Mouse (Mus musculus) heart, embryonic 14.5 days (tissue): ENCODE measurements around the gene Mrvi1. TPM values are rescaled to one million over a fixed set of nuclear protein-coding genes. Genes with fewer than 3 reads are reported as not detected.

Experiments
- ATAC-seq: fragments of 200-750 bp; cut with Nextera tagmentation; 2 replicates; pipeline ENCODE4 v1.8.0; 2017; ENCODE audit warnings: low read depth, moderate TSS enrichment; ENCODE audit not compliant: insufficient number of reproducible peaks, insufficient read depth, low FRiP score
- H3K27ac ChIP-seq, 2 experiments: fragments of 200-500 bp in 1 of 2; fragments of 300-500 bp in 1 of 2; sonication (generic) in 1 of 2; replicated peaks in 1 of 2; 2 replicates each; pipeline ENCODE4 v1.5.1; 2012 to 2014; ENCODE audit warnings: low read depth in 2 of 2, low read length in 2 of 2, control low read depth in 1 of 2, mild to moderate bottlenecking in 1 of 2, mixed read lengths in 1 of 2; ENCODE audit not compliant: control insufficient read depth in 1 of 2, insufficient read depth in 1 of 2
- H3K27me3 ChIP-seq: fragments of 300-500 bp; sonication (generic); 2 replicates; pipeline ENCODE4 v1.6.1; 2014; ENCODE audit warnings: mild to moderate bottlenecking, low read length, control low read depth; ENCODE audit not compliant: control insufficient read depth, insufficient read depth
- H3K36me3 ChIP-seq: fragments of 300-500 bp; sonication (generic); 2 replicates; pipeline ENCODE4 v1.6.1; 2014; ENCODE audit warnings: mild to moderate bottlenecking, control low read depth, low read length, mixed read lengths; ENCODE audit not compliant: control insufficient read depth, insufficient read depth
- H3K4me1 ChIP-seq, 2 experiments: fragments of 200-500 bp in 1 of 2; fragments of 300-500 bp in 1 of 2; sonication (generic) in 1 of 2; 2 replicates each; pipeline ENCODE4 v1.6.1; 2012 to 2014; ENCODE audit warnings: low read length in 2 of 2, control low read depth in 1 of 2, mixed read lengths in 1 of 2; ENCODE audit not compliant: control insufficient read depth in 2 of 2, insufficient read depth in 2 of 2
- H3K4me2 ChIP-seq: fragments of 300-500 bp; sonication (generic); 2 replicates; pipeline ENCODE4 v1.6.1; 2014; ENCODE audit warnings: mild to moderate bottlenecking, low read length
- H3K4me3 ChIP-seq, 2 experiments: fragments of 200-500 bp in 1 of 2; fragments of 300-500 bp in 1 of 2; sonication (generic) in 1 of 2; 2 replicates each; pipeline ENCODE4 v1.5.1; 2012 to 2014; ENCODE audit warnings: low read length in 2 of 2, mild to moderate bottlenecking in 2 of 2, control low read depth in 1 of 2, low read depth in 1 of 2, moderate library complexity in 1 of 2; ENCODE audit not compliant: control insufficient read depth in 1 of 2, insufficient read depth in 1 of 2
- H3K9ac ChIP-seq: fragments of 300-500 bp; sonication (generic); 2 replicates; pipeline ENCODE4 v1.6.1; 2014; ENCODE audit warnings: mild to moderate bottlenecking, low read length
- H3K9me3 ChIP-seq: fragments of 300-500 bp; sonication (generic); 2 replicates; pipeline ENCODE4 v1.6.1; 2016; ENCODE audit warnings: low read length, control low read depth; ENCODE audit not compliant: control insufficient read depth
- WGBS: fragments of 180-500 bp; shearing (Covaris S2); extraction: QIAGEN DNeasy Blood & Tissue Kit; methylation state at CpG from one replicate; pipeline ENCODE4 v1.1.7; 2014; 5-methylcytosine and 5-hydroxymethylcytosine counted together
- polyA plus RNA-seq: library from polyadenylated mRNA; unstranded; fragments of >200 nt; fragmentation: Nextera tagmentation; extraction: Ambion mirVana; gene quantifications from 2 replicates; pipeline ENCODE4 v1.2.1, GENCODE M21; 2014

Gene Mrvi1
- polyA plus RNA-seq, 1 experiment from 2014 or later, result 6.3 TPM

DNA sequence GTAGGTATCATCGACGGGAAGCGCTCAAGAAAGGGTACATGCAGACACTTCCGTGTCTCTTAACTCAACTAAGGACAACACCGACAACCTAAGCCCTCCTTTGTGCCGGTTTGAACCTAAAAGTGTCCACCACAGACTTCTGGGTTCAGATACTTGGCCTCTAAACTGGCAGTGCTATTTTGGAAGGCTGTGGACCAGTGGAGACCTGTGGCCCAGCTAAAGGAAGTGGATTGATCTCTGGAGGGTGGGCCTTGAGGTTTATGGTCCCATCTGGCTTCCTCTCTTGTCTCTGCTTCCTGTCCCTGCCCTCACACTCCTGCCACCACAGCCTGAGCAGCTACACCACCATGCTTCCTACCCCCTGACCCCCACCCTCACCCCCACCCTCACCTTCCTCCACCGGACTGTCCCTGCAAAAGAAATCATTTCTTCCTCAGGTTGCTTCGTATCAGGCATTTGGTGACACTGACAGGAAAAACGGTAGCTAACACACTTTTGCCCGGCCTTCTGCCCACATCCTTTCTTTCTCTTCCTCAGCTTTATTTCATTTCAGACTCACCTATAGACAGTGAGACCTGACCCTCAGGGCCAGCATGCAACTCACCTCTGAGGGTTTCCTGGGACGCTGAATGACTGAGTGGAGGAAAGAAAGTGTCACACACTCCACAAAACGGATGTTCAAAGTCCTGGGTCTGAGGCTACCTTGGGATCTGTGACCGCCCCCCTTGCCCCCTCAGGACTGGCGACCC is 25.7 kb downstream of the Mrvi1 start:
- Histone ChIP-seq H3K4me1 (peaks cover 8 to 10% of the 10 kb centered on the region in 2 experiments; a peak in 2 of 4 replicates), H3K9me3 (no peaks in the 10 kb centered on the region), H3K9ac (no peak overlapping the region), H3K27ac (no peak overlapping the region), H3K36me3 (no peaks in the 10 kb centered on the region), H3K4me2 (no peak overlapping the region), H3K27me3 (no peaks in the 10 kb centered on the region), H3K4me3 (no peak overlapping the region)
- ATAC-seq, result no peak
- WGBS, result 87% methylated on average over 14 of the region's 14 CpGs

GRCm38 (mm10) chr7:110955576-110955975 is 26.7 kb downstream of the Mrvi1 start:
- Histone ChIP-seq H3K4me1 (peaks cover 12 to 15% of the 10 kb centered on the region in 2 experiments), H3K27ac (no peak overlapping the region), H3K9ac (no peak overlapping the region), H3K36me3 (no peaks in the 10 kb centered on the region), H3K27me3 (no peaks in the 10 kb centered on the region), H3K9me3 (no peaks in the 10 kb centered on the region), H3K4me3 (no peak overlapping the region), H3K4me2 (no peak overlapping the region)
- ATAC-seq, result no peak
- WGBS, result 47% methylated on average over 2 of the region's 2 CpGs

DNA sequence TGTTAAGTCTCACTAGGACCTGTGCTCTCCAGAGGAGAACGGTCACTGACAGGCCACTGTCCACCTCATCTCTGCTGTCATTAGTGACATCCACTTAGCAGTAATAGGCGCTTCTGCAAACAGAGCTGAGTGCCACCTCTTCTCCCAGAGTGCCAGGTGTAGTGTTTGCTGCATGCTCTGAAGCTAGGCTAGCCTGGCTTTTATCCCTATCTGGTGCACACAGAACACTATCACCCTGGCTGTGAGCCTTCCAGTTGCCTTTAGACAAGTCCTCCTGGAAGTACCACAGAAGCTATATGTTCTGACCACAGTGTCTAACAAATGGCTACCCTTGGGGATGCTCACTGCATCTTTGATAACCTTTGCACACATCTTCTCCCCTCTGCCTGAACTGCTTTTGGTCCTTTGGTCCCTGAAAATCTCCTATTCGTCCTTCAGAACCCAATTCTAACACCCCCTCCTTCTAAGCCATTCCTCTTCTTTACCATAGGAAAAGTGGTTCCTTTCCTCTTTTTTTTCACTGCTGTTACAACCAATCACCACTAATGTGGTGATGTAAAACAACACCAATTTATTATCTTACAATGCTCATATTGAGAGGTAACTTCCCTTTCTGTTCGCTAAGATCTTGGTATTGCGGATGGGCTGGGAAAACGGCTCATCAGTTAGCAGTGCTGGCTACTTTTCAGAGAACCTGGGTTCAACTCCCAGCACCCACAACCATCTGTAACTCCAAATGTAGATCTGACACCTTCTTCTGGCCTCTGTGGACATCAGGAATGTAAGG is 28.0 kb downstream of the Mrvi1 start:
- Histone ChIP-seq H3K9ac (no peak overlapping the region), H3K36me3 (no peaks in the 10 kb centered on the region), H3K9me3 (no peaks in the 10 kb centered on the region), H3K4me3 (no peak overlapping the region), H3K27me3 (no peaks in the 10 kb centered on the region), H3K4me1 (peaks cover 23 to 24% of the 10 kb centered on the region in 2 experiments), H3K4me2 (no peak overlapping the region), H3K27ac (no peak overlapping the region)
- ATAC-seq, result no peak
- 70% methylated on average over 6 of the region's 6 CpGs for WGBS

DNA sequence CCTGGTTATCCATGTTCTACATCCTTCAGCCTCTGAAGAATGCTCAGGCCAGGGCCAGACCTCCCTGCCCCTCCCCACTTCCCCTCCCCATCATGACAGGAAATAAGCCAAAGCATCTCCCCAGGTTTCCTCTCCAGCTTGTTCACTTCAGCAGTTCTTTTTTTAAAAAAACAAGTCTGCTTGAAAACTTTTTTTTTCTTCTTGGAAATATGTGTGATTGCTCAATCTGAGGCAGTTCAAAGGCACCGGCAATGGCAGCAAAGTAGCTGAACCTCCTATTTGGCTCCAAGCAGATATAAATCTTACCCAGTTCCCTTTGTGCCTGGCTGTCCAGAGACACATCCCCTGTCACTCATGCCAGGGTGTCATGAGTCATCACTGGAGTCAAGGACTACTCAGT is 29.1 kb downstream of the Mrvi1 start:
- Histone ChIP-seq H3K27ac (no peak overlapping the region), H3K9me3 (no peaks in the 10 kb centered on the region), H3K4me2 (no peak overlapping the region), H3K27me3 (no peaks in the 10 kb centered on the region), H3K9ac (no peak overlapping the region), H3K4me1 (peaks cover 23 to 26% of the 10 kb centered on the region in 2 experiments), H3K36me3 (no peaks in the 10 kb centered on the region), H3K4me3 (no peak overlapping the region)
- 59% methylated on average over 1 of the region's 1 CpGs for WGBS
- no peak for ATAC-seq

- Histone ChIP-seq H3K4me2 (no peak overlapping the region), H3K27me3 (no peaks in the 10 kb centered on the region), H3K36me3 (no peaks in the 10 kb centered on the region), H3K4me1 (peaks cover 17 to 19% of the 10 kb centered on the region in 2 experiments), H3K9me3 (no peaks in the 10 kb centered on the region), H3K9ac (no peak overlapping the region), H3K27ac (no peak overlapping the region), H3K4me3 (no peak overlapping the region)
- ATAC-seq, result no peak
Observed at GRCm38 (mm10) chr7:110950621-110950925, 31.7 kb downstream of the Mrvi1 start.

DNA sequence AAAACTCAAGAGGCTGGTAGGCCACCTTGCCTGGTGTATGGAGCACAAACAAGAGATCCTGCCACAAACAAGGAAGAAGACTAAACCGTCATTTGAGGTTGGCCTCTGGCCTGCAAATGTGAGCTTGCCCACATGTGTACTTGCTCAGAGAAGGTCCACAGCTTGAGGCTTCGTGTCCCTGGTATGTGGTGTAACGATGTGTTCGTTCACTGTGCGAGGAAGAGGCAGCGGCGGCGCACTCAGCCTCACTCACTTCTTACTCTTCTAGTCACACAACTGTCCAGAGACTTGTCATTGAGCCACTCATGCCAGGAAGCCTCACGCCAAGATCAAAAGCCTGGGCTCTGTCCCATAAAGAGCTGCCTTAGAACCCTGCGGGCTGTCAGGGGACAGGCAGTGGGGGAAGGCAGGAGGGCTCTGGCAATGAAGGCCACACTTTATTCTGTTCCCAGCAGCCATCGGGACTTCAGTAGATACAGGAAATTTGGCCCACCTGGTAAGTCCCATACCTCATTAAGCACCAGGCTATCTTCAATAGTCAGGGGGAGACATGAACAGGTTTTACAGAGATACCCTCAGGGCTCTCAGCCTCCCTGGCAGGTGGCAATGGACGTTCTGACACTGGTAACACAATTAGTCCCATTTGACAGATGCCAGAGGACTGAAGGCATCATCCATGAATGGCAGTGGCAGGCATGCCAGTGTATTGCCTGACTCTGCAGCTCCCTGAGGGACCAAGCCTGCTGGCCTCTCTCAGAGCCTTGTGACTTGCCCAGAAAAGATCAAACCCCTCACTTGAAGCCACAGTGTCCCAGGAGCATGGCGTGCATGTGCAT is 32.3 kb downstream of the Mrvi1 start:
- H3K9me3 ChIP-seq, result no peaks in the 10 kb centered on the region
- ATAC-seq, result no peak
- H3K27ac ChIP-seq, result no peak overlapping the region
- H3K4me3 ChIP-seq, result no peak overlapping the region
- H3K4me1 ChIP-seq, result peaks cover 17 to 19% of the 10 kb centered on the region in 2 experiments
- H3K27me3 ChIP-seq, result no peaks in the 10 kb centered on the region
- H3K9ac ChIP-seq, result no peak overlapping the region
- 57% methylated on average over 13 of the region's 13 CpGs for WGBS
- no peaks in the 10 kb centered on the region for H3K36me3 ChIP-seq
- H3K4me2 ChIP-seq, result no peak overlapping the region

GRCm38 (mm10) chr7:110948579-110948978 is 33.7 kb downstream of the Mrvi1 start:
- H3K36me3 ChIP-seq, result no peaks in the 10 kb centered on the region
- no peak overlapping the region for H3K27ac ChIP-seq
- H3K4me1 ChIP-seq, result peaks cover 17 to 19% of the 10 kb centered on the region in 2 experiments
- no peak overlapping the region for H3K9ac ChIP-seq
- no peaks in the 10 kb centered on the region for H3K27me3 ChIP-seq
- no peak for ATAC-seq
- H3K4me2 ChIP-seq, result no peak overlapping the region
- H3K4me3 ChIP-seq, result no peak overlapping the region
- no peaks in the 10 kb centered on the region for H3K9me3 ChIP-seq
- 69% methylated on average over 3 of the region's 3 CpGs for WGBS
